Mouse (Mus musculus): ENCODE data around the gene Srp14. TPM values are rescaled to one million over a fixed set of nuclear protein-coding genes. Genes with fewer than 3 reads are reported as not detected.

Gene Srp14
- polyA plus RNA-seq, 1 experiment from 2014 or later = 332 TPM

- Histone ChIP-seq H3K4me3 (no peak overlapping the region), H3K27me3 (no peaks in the 10 kb centered on the region), H3K9me3 (no peaks in the 10 kb centered on the region), H3K9ac (replicated peaks) (no peak overlapping the region), H3K36me3 (no peaks in the 10 kb centered on the region), H3K4me1 (0 out of 2 replicates have a peak, but pooled peaks cover 5% of the 10 kb centered on the region), H3K27ac (replicated peaks) (no peak overlapping the region), H3K4me2 (replicated peaks) (no peak overlapping the region)
- 88% methylated on average over 9 of the region's 9 CpGs for WGBS
- ATAC-seq (replicated peaks) = no peak
These were observed 4.9 kb upstream of the Srp14 start for GRCm38 (mm10) chr2:118484386-118484898.

- no peak overlapping the region for H3K9ac ChIP-seq (replicated peaks)
- no peak overlapping the region for H3K27ac ChIP-seq (replicated peaks)
- H3K4me3 ChIP-seq = no peak overlapping the region
- no peaks in the 10 kb centered on the region for H3K27me3 ChIP-seq
- H3K4me1 ChIP-seq = peaks cover 14% of the 10 kb centered on the region
- H3K9me3 ChIP-seq = no peaks in the 10 kb centered on the region
- no peaks in the 10 kb centered on the region for H3K36me3 ChIP-seq
- H3K4me2 ChIP-seq (replicated peaks) = no peak overlapping the region
- WGBS = 82% methylated on average over 5 of the region's 5 CpGs
- no peak for ATAC-seq (replicated peaks)
These were observed 3.5 kb upstream of the Srp14 start for GRCm38 (mm10) chr2:118483032-118483431.

- no peak overlapping the region for H3K27ac ChIP-seq (replicated peaks)
- peaks cover 20% of the 10 kb centered on the region for H3K4me1 ChIP-seq
- 92% methylated on average over 7 of the region's 7 CpGs for WGBS
- no peak overlapping the region for H3K4me2 ChIP-seq (replicated peaks)
- no peaks in the 10 kb centered on the region for H3K27me3 ChIP-seq
- no peaks in the 10 kb centered on the region for H3K9me3 ChIP-seq
- no peak overlapping the region for H3K9ac ChIP-seq (replicated peaks)
- peaks cover 12% of the 10 kb centered on the region for H3K36me3 ChIP-seq
- no peak for ATAC-seq (replicated peaks)
- no peak overlapping the region for H3K4me3 ChIP-seq
These were observed 1.4 kb upstream of the Srp14 start for GRCm38 (mm10) chr2:118480886-118481285.

DNA sequence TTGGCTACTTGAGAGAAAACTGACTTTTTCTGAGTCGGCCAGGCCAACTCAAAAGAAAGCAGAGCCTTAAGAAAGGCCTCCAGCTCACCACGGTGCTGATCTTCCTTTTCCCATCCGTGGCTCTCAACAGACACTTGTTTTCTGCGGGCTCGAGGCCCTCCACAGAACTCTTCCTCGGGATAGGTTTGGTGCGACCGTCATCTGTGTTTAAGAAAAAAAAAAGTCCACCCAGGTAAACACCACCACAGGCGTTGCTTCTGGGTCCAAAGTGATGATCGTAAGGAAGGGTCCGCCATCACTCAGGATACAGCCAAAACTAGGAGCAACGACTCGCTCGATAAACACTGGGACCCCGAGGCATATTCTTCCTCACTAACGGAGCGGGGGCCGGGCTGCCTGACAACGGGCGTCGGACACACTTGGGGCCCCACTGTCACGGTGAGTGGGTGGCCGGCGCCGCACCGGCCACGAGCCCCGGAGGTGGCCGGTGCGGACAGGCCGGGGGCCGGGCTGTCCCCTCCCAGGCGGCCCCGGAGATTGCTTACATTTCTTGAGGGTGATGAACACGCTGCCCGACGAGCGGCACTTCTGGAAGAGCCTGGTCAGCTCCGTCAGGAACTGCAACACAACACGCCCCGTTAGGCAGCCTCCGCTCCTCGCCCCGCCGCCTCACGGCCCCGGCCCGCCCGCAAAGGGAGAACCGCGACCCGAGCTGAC, 520 bp downstream of the Srp14 start:
- Histone ChIP-seq H3K4me2 (replicated peaks) (peak overlapping the region; percentile 67), H3K9me3 (no peaks in the 10 kb centered on the region), H3K4me3 (peak overlapping the region; percentile 78), H3K4me1 (peaks cover 20% of the 10 kb centered on the region), H3K27ac (replicated peaks) (peak overlapping the region; percentile 80), H3K27me3 (no peaks in the 10 kb centered on the region), H3K9ac (replicated peaks) (peak overlapping the region; percentile 85), H3K36me3 (peaks cover 22% of the 10 kb centered on the region)
- WGBS = 2% methylated on average over 51 of the region's 52 CpGs
- no peak for ATAC-seq (replicated peaks)

DNA sequence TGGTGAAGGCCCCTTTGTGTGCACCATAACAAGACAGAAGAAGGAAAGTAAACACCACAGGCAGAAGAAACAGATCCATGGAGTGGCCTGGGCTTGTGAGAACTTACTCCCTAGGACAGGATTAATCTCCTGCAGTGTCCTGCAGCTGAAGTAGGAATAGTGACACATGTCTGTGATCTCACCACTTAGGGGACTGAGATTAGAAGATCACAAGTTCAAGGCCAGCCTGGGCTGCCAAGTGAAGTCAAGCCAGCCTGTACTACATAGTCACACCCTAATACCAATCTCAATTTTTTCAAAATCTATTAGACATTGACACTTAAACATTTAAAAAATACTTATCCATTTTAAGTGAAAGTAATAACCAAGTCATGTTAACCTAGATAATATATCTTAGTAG, 11.2 kb downstream of the Srp14 start:
- no peak overlapping the region for H3K4me2 ChIP-seq (replicated peaks)
- no peak for ATAC-seq (replicated peaks)
- no peak overlapping the region for H3K9ac ChIP-seq (replicated peaks)
- H3K36me3 ChIP-seq = peaks cover 56% of the 10 kb centered on the region
- no peak overlapping the region for H3K27ac ChIP-seq (replicated peaks)
- no peak overlapping the region for H3K4me3 ChIP-seq
- H3K4me1 ChIP-seq = no peaks in the 10 kb centered on the region
- H3K9me3 ChIP-seq = no peaks in the 10 kb centered on the region
- no peaks in the 10 kb centered on the region for H3K27me3 ChIP-seq

DNA sequence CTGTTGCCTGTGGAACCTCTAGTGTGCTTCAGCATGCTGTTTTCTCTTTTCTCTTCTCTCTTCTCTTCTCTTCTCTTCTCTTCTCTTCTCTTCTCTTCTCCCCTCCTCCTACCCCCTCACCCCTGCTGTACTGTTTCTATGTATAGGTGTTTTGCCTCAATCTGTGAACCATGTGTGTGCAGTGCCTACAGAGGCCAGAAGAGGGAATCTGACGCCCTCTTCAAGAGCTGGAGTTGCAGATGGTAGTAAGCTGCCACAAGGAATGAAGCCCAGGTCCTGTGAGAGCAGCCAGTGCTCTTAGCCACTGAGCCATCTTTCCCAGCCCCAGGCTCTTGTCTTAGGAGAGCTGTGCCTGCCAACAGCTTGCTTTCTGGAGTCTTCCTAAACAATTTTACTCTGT, 12.9 kb downstream of the Srp14 start:
- no peak overlapping the region for H3K9ac ChIP-seq (replicated peaks)
- 61% methylated on average over 1 of the region's 1 CpGs for WGBS
- peaks cover 47% of the 10 kb centered on the region for H3K36me3 ChIP-seq

DNA sequence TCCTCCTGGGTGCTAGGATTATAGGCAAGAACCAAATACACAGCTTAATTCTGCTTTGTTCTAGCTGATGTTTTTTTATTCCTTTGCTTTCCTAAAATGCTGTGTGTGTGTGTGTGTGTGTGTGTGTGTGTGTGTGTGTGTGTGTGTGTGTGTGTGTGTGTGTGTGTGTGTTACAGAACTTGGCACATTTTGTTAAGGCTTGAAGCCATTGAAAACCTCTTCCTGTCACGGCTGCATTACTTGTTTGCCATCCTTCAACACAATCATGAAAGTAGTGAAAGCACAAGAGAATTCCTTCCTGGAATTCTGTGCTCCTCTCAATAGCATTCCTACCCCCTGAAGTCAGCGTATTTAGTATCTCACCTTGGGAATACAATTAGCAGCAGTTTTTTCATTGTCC, 13.6 kb downstream of the Srp14 start:
- no peak overlapping the region for H3K4me2 ChIP-seq (replicated peaks)
- WGBS = 59% methylated on average over 2 of the region's 2 CpGs
- H3K9ac ChIP-seq (replicated peaks) = no peak overlapping the region
- ATAC-seq (replicated peaks) = no peak
- no peaks in the 10 kb centered on the region for H3K4me1 ChIP-seq
- H3K36me3 ChIP-seq = peaks cover 40% of the 10 kb centered on the region
- H3K4me3 ChIP-seq = no peak overlapping the region
- H3K9me3 ChIP-seq = no peaks in the 10 kb centered on the region
- no peaks in the 10 kb centered on the region for H3K27me3 ChIP-seq
- no peak overlapping the region for H3K27ac ChIP-seq (replicated peaks)

More for the DNA sequence above, 12.9 kb downstream of the Srp14 start:
- no peak for ATAC-seq (replicated peaks)
- Histone ChIP-seq H3K27me3 (no peaks in the 10 kb centered on the region), H3K4me1 (no peaks in the 10 kb centered on the region), H3K9me3 (no peaks in the 10 kb centered on the region), H3K4me2 (replicated peaks) (no peak overlapping the region), H3K27ac (replicated peaks) (no peak overlapping the region), H3K4me3 (no peak overlapping the region)

DNA sequence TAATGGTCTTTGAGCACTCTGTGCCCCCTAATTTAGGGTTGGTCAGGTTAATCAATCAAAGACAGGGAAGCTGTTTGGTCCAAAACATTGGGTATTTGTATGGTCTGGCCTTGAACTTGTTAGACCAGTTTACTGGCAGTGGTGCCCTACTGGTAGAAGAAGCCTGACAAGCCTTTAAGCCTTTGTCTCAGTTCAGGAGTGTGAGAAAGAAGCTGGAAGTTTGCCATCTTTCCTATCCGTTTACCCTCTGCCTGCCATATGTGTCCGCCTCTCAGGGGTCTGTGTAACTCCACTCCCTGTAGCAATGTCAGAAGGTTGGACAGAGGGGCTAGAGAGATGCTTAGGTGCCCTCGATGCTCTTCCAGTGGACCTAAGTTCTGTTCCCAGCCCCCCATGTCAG, 15.1 kb downstream of the Srp14 start:
- WGBS = 59% methylated on average over 3 of the region's 3 CpGs
- H3K27ac ChIP-seq (replicated peaks) = no peak overlapping the region
- H3K4me1 ChIP-seq = no peaks in the 10 kb centered on the region
- ATAC-seq (replicated peaks) = no peak
- peaks cover 28% of the 10 kb centered on the region for H3K36me3 ChIP-seq
- no peak overlapping the region for H3K4me2 ChIP-seq (replicated peaks)
- H3K9ac ChIP-seq (replicated peaks) = no peak overlapping the region
- H3K4me3 ChIP-seq = no peak overlapping the region
- H3K9me3 ChIP-seq = no peaks in the 10 kb centered on the region
- no peaks in the 10 kb centered on the region for H3K27me3 ChIP-seq

- H3K4me3 ChIP-seq = no peak overlapping the region
- H3K9ac ChIP-seq (replicated peaks) = no peak overlapping the region
- no peaks in the 10 kb centered on the region for H3K27me3 ChIP-seq
- H3K4me1 ChIP-seq = no peaks in the 10 kb centered on the region
- 93% methylated on average over 5 of the region's 5 CpGs for WGBS
- no peak overlapping the region for H3K27ac ChIP-seq (replicated peaks)
- H3K9me3 ChIP-seq = no peaks in the 10 kb centered on the region
- H3K4me2 ChIP-seq (replicated peaks) = no peak overlapping the region
- peaks cover 24% of the 10 kb centered on the region for H3K36me3 ChIP-seq
- ATAC-seq (replicated peaks) = no peak
These were observed 16.0 kb downstream of the Srp14 start for GRCm38 (mm10) chr2:118463480-118463879.

GRCm38 (mm10) chr2:118461480-118462165, 17.9 kb downstream of the Srp14 start:
- H3K4me1 ChIP-seq = 0 out of 2 replicates have a peak, but pooled peaks cover 8% of the 10 kb centered on the region
- no peaks in the 10 kb centered on the region for H3K27me3 ChIP-seq
- peaks cover 18% of the 10 kb centered on the region for H3K36me3 ChIP-seq
- WGBS = 71% methylated on average over 16 of the region's 16 CpGs
- H3K4me3 ChIP-seq = no peak overlapping the region
- H3K4me2 ChIP-seq (replicated peaks) = no peak overlapping the region
- no peak overlapping the region for H3K9ac ChIP-seq (replicated peaks)
- H3K27ac ChIP-seq (replicated peaks) = no peak overlapping the region
- H3K9me3 ChIP-seq = no peaks in the 10 kb centered on the region
- no peak for ATAC-seq (replicated peaks)

- Histone ChIP-seq H3K4me2 (replicated peaks) (no peak overlapping the region), H3K9me3 (no peaks in the 10 kb centered on the region), H3K9ac (replicated peaks) (no peak overlapping the region), H3K36me3 (peaks cover 7% of the 10 kb centered on the region; the same call in 1 of the 2 replicates), H3K27ac (replicated peaks) (peak overlapping the region; percentile 60), H3K27me3 (no peaks in the 10 kb centered on the region), H3K4me1 (0 out of 2 replicates have a peak, but pooled peaks cover 8% of the 10 kb centered on the region), H3K4me3 (no peak overlapping the region)
- peak; percentile 84 for ATAC-seq (replicated peaks)
- 71% methylated on average over 13 of the region's 13 CpGs for WGBS
These were observed 21.8 kb downstream of the Srp14 start for GRCm38 (mm10) chr2:118457463-118458261.

GRCm38 (mm10) chr2:118457029-118457428, 22.5 kb downstream of the Srp14 start:
- no peak overlapping the region for H3K4me2 ChIP-seq (replicated peaks)
- no peak overlapping the region for H3K9ac ChIP-seq (replicated peaks)
- WGBS = 90% methylated on average over 3 of the region's 3 CpGs
- H3K9me3 ChIP-seq = no peaks in the 10 kb centered on the region
- no peak overlapping the region for H3K4me3 ChIP-seq
- ATAC-seq (replicated peaks) = no peak
- 0 out of 2 replicates have a peak, but pooled peaks cover 8% of the 10 kb centered on the region for H3K4me1 ChIP-seq
- no peak overlapping the region for H3K27ac ChIP-seq (replicated peaks)
- H3K36me3 ChIP-seq = peaks cover 7% of the 10 kb centered on the region; the same call in 1 of the 2 replicates
- H3K27me3 ChIP-seq = no peaks in the 10 kb centered on the region

Measured in forebrain, embryonic 15.5 days (tissue).